In genomic region chr13:43565346-43565745, GRCm38 (mm10) we compare ENCODE assay signal across 8 mouse cellular contexts.
A peak's percentile ranks its signal among the peaks of the same experiment; 100 is the strongest.
DNase-seq lines count a peak whose midpoint lies in the region.
"Had no signal": no experiment of that assay in that cellular context is flagged by ENCODE, and none has a peak within 500 bp of the region (broad histone marks: within the 10 kb centered on the region; RNA-seq: fewer than 3 reads in every experiment).

No protein-coding gene starts in this region.

- DNase-seq in CD8-positive naive resting alpha-beta T cell, adult 2 months (ENCODE audit: low read depth in 2 of 2, low spot score in 2 of 2) = peak; percentile 63 to 71
- DNase-seq in WW6 (ENCODE audit: low read depth, low spot score) = peak; percentile 63
- peak; percentile 80 to 85 for DNase-seq in cerebellum, postnatal 36 days
- peak; percentile 88 to 90 for DNase-seq in frontal cortex, postnatal 36 days (ENCODE audit: low spot score in 2 of 2)
- DNase-seq in layer of hippocampus, adult 11-12 months (ENCODE audit: low spot score) = peak; percentile 90
- peak; percentile 88 for DNase-seq in lung, postnatal 10 days
- DNase-seq in right cerebral cortex, postnatal 4 days = peak; percentile 88
- DNase-seq: liver, embryonic 13.5 days had no signal

Comparison
In these comparisons a context has a peak if more than half of its experiments do, and no peak if none do; other contexts are left out.
1. Peak in every context shown above with its lines: DNase-seq.